Mouse (Mus musculus) liver, postnatal 0 days (tissue): ENCODE results near the gene Dcaf15. TPM values are rescaled to one million over a fixed set of nuclear protein-coding genes. Genes with fewer than 3 reads are reported as not detected.

ENCODE experiments used
- ATAC-seq: fragments of 200-750 bp; cut with Nextera tagmentation; 2 replicates; pipeline ENCODE4 v1.8.0; 2017; ENCODE audit warnings: mild to moderate bottlenecking, moderate library complexity
- DNase-seq: peaks from one replicate; pipeline ENCODE4 v3.0.0-alpha.2; 2016
- H3K27ac ChIP-seq: fragments of 300-500 bp; sonication (generic); 2 replicates; pipeline ENCODE4 v1.5.1; 2014; ENCODE audit warnings: antibody characterized with exemption, moderate library complexity, mild to moderate bottlenecking, low read depth
- H3K27me3 ChIP-seq: fragments of 300-500 bp; sonication (generic); 2 replicates; pipeline ENCODE4 v1.6.1; 2014; ENCODE audit warnings: low read length, control low read depth, mixed read lengths; ENCODE audit not compliant: insufficient read depth
- H3K36me3 ChIP-seq: fragments of 300-500 bp; sonication (generic); replicated peaks from 2 replicates; pipeline ENCODE4 v1.6.1; 2014; ENCODE audit warnings: mild to moderate bottlenecking, control low read depth, low read length, moderate library complexity, mixed read lengths; ENCODE audit not compliant: insufficient read depth
- H3K4me1 ChIP-seq: fragments of 300-500 bp; sonication (generic); 2 replicates; pipeline ENCODE4 v1.6.1; 2014; ENCODE audit warnings: antibody characterized with exemption, mild to moderate bottlenecking, control low read depth; ENCODE audit not compliant: insufficient read depth
- H3K4me2 ChIP-seq: fragments of 300-500 bp; sonication (generic); 2 replicates; pipeline ENCODE4 v1.6.1; 2014; ENCODE audit warnings: low read depth, mild to moderate bottlenecking, low read length, moderate library complexity, mixed read lengths
- H3K4me3 ChIP-seq: fragments of 300-500 bp; sonication (generic); 2 replicates; pipeline ENCODE4 v1.5.1; 2014; ENCODE audit warnings: low read depth, low read length
- H3K9ac ChIP-seq: fragments of 300-500 bp; sonication (generic); replicated peaks from 2 replicates; pipeline ENCODE4 v1.6.1; 2014; ENCODE audit warnings: mild to moderate bottlenecking, moderate library complexity
- H3K9me3 ChIP-seq: fragments of 300-500 bp; sonication (generic); 2 replicates; pipeline ENCODE4 v1.6.1; 2016; ENCODE audit warnings: mild to moderate bottlenecking, control low read depth, low read length, mixed read lengths
- CTCF ChIP-seq: sonication (generic); IDR thresholded peaks from 2 replicates; pipeline ENCODE4 v1.5.1; 2016; ENCODE audit warnings: antibody characterized with exemption, low read depth
- EP300 ChIP-seq: IDR thresholded peaks from 2 replicates; pipeline ENCODE4 v1.6.1; 2016; ENCODE audit warnings: antibody characterized with exemption, low read depth, mild to moderate bottlenecking
- WGBS: fragments of 180-500 bp; shearing (Covaris S2); extraction: QIAGEN DNeasy Blood & Tissue Kit; methylation state at CpG from one replicate; pipeline ENCODE4 v1.1.7; 2014; ENCODE audit not compliant: insufficient replicate concordance; 5-methylcytosine and 5-hydroxymethylcytosine counted together
- polyA plus RNA-seq: library from polyadenylated mRNA; unstranded; fragments of >200 nt; fragmentation: Nextera tagmentation; extraction: Ambion mirVana; gene quantifications from 2 replicates; pipeline ENCODE4 v1.2.1, GENCODE M21; 2015

Dcaf15 gene
- polyA plus RNA-seq, 1 experiment from 2014 or later = 2.8 TPM

GRCm38 (mm10) chr8:84066291-84066930 is 38.2 kb downstream of the Dcaf15 start, which contains the start of gene Rfx1:
TSS of gene Rfx1 (plus strand) at chr8:84066834.
- under 1% methylated on average over 50 of the region's 51 CpGs for WGBS
- Histone ChIP-seq H3K36me3 (no peaks in the 10 kb centered on the region), H3K4me3 (peak within 1 kb of the TSS; percentile 74), H3K4me2 (peak within 1 kb of the TSS; percentile 94), H3K27ac (peak within 1 kb of the TSS; percentile 97), H3K9me3 (no peaks in the 10 kb centered on the region), H3K27me3 (no peaks in the 10 kb centered on the region), H3K9ac (peak within 1 kb of the TSS; percentile 77), H3K4me1 (peaks cover 41% of the 10 kb centered on the region)
- DNase-seq (peak; percentile 98), ATAC-seq (peak; percentile 94)
- TF ChIP-seq CTCF = no peak
- TF ChIP-seq EP300 = peak; percentile 71; the same call in 1 of the 2 replicates

- TF ChIP-seq CTCF (no peak), EP300 (no peak)
- ATAC-seq (no peak), DNase-seq (no peak)
- peak overlapping the region; percentile 97 for H3K27ac ChIP-seq
- 23% methylated on average over 5 of the region's 5 CpGs for WGBS
- peak overlapping the region; percentile 74 for H3K4me3 ChIP-seq
- H3K4me2 ChIP-seq = peak overlapping the region; percentile 94
- H3K27me3 ChIP-seq = no peaks in the 10 kb centered on the region
- no peaks in the 10 kb centered on the region for H3K9me3 ChIP-seq
- peak overlapping the region; percentile 77 for H3K9ac ChIP-seq
- H3K36me3 ChIP-seq = no peaks in the 10 kb centered on the region
- H3K4me1 ChIP-seq = peaks cover 36% of the 10 kb centered on the region
These were observed 39.0 kb downstream of the Dcaf15 start for GRCm38 (mm10) chr8:84065457-84066072.

- H3K4me1 ChIP-seq = peaks cover 33% of the 10 kb centered on the region
- peak within 1 kb of the TSS; percentile 97 for H3K27ac ChIP-seq
- H3K27me3 ChIP-seq = no peaks in the 10 kb centered on the region
- no peaks in the 10 kb centered on the region for H3K9me3 ChIP-seq
- no peaks in the 10 kb centered on the region for H3K36me3 ChIP-seq
- H3K4me3 ChIP-seq = peak within 1 kb of the TSS; percentile 74
- WGBS = 75% methylated on average over 1 of the region's 1 CpGs
- DNase-seq (no peak), ATAC-seq (no peak)
- H3K9ac ChIP-seq = peak within 1 kb of the TSS; percentile 77
- TF ChIP-seq EP300 (no peak), CTCF (no peak)
- H3K4me2 ChIP-seq = peak within 1 kb of the TSS; percentile 94
These were observed 39.5 kb downstream of the Dcaf15 start, which contains the start of gene Gm10643 for GRCm38 (mm10) chr8:84065037-84065436. TSS of gene Gm10643 (minus strand) at chr8:84065137.

GRCm38 (mm10) chr8:84063861-84064610 is 40.5 kb downstream of the Dcaf15 start:
- no peaks in the 10 kb centered on the region for H3K9me3 ChIP-seq
- ATAC-seq (no peak), DNase-seq (peak; percentile 41)
- TF ChIP-seq EP300 = no peak
- TF ChIP-seq CTCF = no peak
- H3K4me2 ChIP-seq = no peak overlapping the region
- peak overlapping the region; percentile 65; the same call in 1 of the 2 replicates for H3K27ac ChIP-seq
- no peak overlapping the region for H3K9ac ChIP-seq
- no peaks in the 10 kb centered on the region for H3K36me3 ChIP-seq
- peaks cover 23% of the 10 kb centered on the region for H3K4me1 ChIP-seq
- no peak overlapping the region for H3K4me3 ChIP-seq
- 31% methylated on average over 8 of the region's 8 CpGs for WGBS
- H3K27me3 ChIP-seq = no peaks in the 10 kb centered on the region

GRCm38 (mm10) chr8:84060245-84060644 is 44.3 kb downstream of the Dcaf15 start:
- H3K4me1 ChIP-seq = peaks cover 8% of the 10 kb centered on the region; the same call in 1 of the 2 replicates
- H3K36me3 ChIP-seq = no peaks in the 10 kb centered on the region
- DNase-seq = no peak
- H3K4me3 ChIP-seq = no peak overlapping the region
- no peaks in the 10 kb centered on the region for H3K27me3 ChIP-seq
- H3K9ac ChIP-seq = no peak overlapping the region
- TF ChIP-seq EP300 (peak; percentile 68), CTCF (no peak)
- no peak overlapping the region for H3K27ac ChIP-seq
- 60% methylated on average over 2 of the region's 2 CpGs for WGBS
- ATAC-seq = peak; percentile 50
- H3K9me3 ChIP-seq = no peaks in the 10 kb centered on the region
- H3K4me2 ChIP-seq = no peak overlapping the region

GRCm38 (mm10) chr8:84059226-84059625 is 45.3 kb downstream of the Dcaf15 start:
- no peak for ATAC-seq
- H3K9ac ChIP-seq = no peak overlapping the region
- no peak overlapping the region for H3K4me3 ChIP-seq

More at GRCm38 (mm10) chr8:84059226-84059625, 45.3 kb downstream of the Dcaf15 start:
- H3K4me1 ChIP-seq = peaks cover 7% of the 10 kb centered on the region; the same call in 1 of the 2 replicates
- no peak overlapping the region for H3K4me2 ChIP-seq
- 77% methylated on average over 2 of the region's 2 CpGs for WGBS
- no peaks in the 10 kb centered on the region for H3K27me3 ChIP-seq
- no peaks in the 10 kb centered on the region for H3K36me3 ChIP-seq
- H3K9me3 ChIP-seq = no peaks in the 10 kb centered on the region
- DNase-seq = no peak
- TF ChIP-seq CTCF = peak; percentile 31; the same call in 1 of the 2 replicates
- TF ChIP-seq EP300 = no peak
- H3K27ac ChIP-seq = no peak overlapping the region
